Comparison of ENCODE assay signal across 8 mouse cellular contexts in genomic region chr1:121400243-121400642, GRCm38 (mm10). TPM values are rescaled to one million over a fixed set of nuclear protein-coding genes. Genes with fewer than 3 reads are reported as not detected.
A peak's percentile ranks its signal among the peaks of the same experiment; 100 is the strongest.
DNase-seq lines count a peak whose midpoint lies in the region; ATAC-seq lines count a peak whose summit lies in the region.

No protein-coding gene starts in this region.

- H3K4me2 ChIP-seq in forebrain, embryonic 13.5 days: no peak overlapping the region

- ATAC-seq in forebrain, embryonic 13.5 days: peak; percentile 82
- no peak for ATAC-seq in inflammation-experienced regulatory T-cells, adult 6 months

- H3K9me3 ChIP-seq in forebrain, embryonic 13.5 days (replicated peaks): no peaks in the 10 kb centered on the region

- no peaks in the 10 kb centered on the region for H3K36me3 ChIP-seq in forebrain, embryonic 13.5 days (ENCODE audit: poor library complexity, severe bottlenecking)

- WGBS in forebrain, embryonic 13.5 days: 27% methylated on average over 4 of the region's 4 CpGs

- H3K4me1 ChIP-seq in forebrain, embryonic 13.5 days: peaks cover 15% of the 10 kb centered on the region; the same call in 1 of the 2 replicates

- H3K27me3 ChIP-seq in forebrain, embryonic 13.5 days: no peaks in the 10 kb centered on the region

- H3K27ac ChIP-seq in forebrain, embryonic 13.5 days: no peak overlapping the region

- no peak overlapping the region for H3K9ac ChIP-seq in forebrain, embryonic 13.5 days

- H3K4me3 ChIP-seq in forebrain, embryonic 13.5 days: no peak overlapping the region

- DNase-seq in heart, adult 18-20 months: peak; percentile 24 to 37
- no peak for DNase-seq in heart, postnatal 36 days
- peak; percentile 45 to 59 for DNase-seq in right cerebral cortex, postnatal 10 days (ENCODE audit: low spot score in 2 of 2)
- no peak for DNase-seq in right cerebral cortex, postnatal 25 days
- peak; percentile 25 for DNase-seq in lung, postnatal 14 days
- DNase-seq in gastrocnemius, postnatal 25 days: no peak

- intact Hi-C loops in heart, postnatal 36 days (cut with DNase I): loop anchor here (1.0 to 5.0 kb wide), 2 partner anchors 151 to 813 kb away; no protein-coding TSS in a partner anchor

RNA-seq across cellular contexts. Expression of gene Ccdc93, which starts 30.6 kb away (rescaled TPM):
- 10 to 100 TPM; 14.5 to 15.0 TPM for total RNA-seq in heart, adult 18-20 months (2021)
- total RNA-seq in heart, postnatal 36 days (2021): 10 to 100 TPM; 12.4 to 14.5 TPM
- polyA plus RNA-seq in forebrain, embryonic 13.5 days (2015; fragmentation: Nextera tagmentation; extraction: Ambion mirVana): 10.2 and 11.2 TPM in 2 replicates
- total RNA-seq in gastrocnemius, postnatal 25 days (2021): 10 to 100 TPM; 10.3 to 10.5 TPM
- 10 to 100 TPM; 16.2 to 18.5 (median 16.3) TPM for polyA plus RNA-seq in inflammation-experienced regulatory T-cells, adult 6 months (2017; shearing (Covaris generic))

Comparison
In these comparisons a context has a peak if more than half of its experiments do, and no peak if none do; other contexts are left out.
1. DNase-seq: peak in heart, adult 18-20 months (2 of 2), right cerebral cortex, postnatal 10 days (2 of 2) and lung, postnatal 14 days (single experiment); none in heart, postnatal 36 days (0 of 2), right cerebral cortex, postnatal 25 days (single experiment) and gastrocnemius, postnatal 25 days (single experiment).